Mouse (Mus musculus): Measurements from ENCODE around the gene Kif16b. TPM values are rescaled to one million over a fixed set of nuclear protein-coding genes. Genes with fewer than 3 reads are reported as not detected.

The Kif16b gene
- polyA plus RNA-seq, 1 experiment from 2014 or later = 10.5 TPM

DNA sequence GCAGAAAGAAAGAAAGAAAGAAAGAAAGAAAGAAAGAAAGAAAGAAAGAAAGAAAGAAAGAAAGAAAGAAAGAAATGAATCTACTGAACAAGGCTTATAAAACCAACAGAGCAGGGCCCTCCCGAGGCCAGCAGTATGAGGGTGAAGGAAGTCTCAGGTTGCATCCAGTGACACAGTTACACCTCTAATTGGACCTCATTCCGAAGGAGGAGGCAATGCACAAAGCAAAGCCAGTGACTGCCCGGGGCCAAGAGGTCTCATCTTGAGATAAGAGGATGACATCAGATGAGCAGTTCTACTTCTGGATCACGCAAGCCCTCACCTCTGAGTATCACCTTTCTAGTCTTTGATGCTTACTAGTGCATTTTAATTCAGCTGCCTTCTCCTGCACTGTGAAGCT, 20.2 kb downstream of the Kif16b start:
- no peak overlapping the region for H3K4me3 ChIP-seq (ENCODE audit: low read length)
- H3K4me1 ChIP-seq (replicated peaks; ENCODE audit: control insufficient read depth, insufficient read depth, low read length) = no peaks in the 10 kb centered on the region; the same call in 1 of the 2 replicates
- 34% methylated on average over 4 of the region's 4 CpGs for WGBS
- no peaks in the 10 kb centered on the region for H3K36me3 ChIP-seq (ENCODE audit: control insufficient read depth, insufficient read depth, low read length)
- H3K27ac ChIP-seq (ENCODE audit: low read length) = no peak overlapping the region
- H3K9me3 ChIP-seq (ENCODE audit: control insufficient read depth, low read length) = no peaks in the 10 kb centered on the region
- H3K9ac ChIP-seq (ENCODE audit: low read length) = no peak overlapping the region
- ATAC-seq (ENCODE audit: low read depth) = no peak
- H3K4me2 ChIP-seq (ENCODE audit: low read depth, low read length) = no peak overlapping the region
- H3K27me3 ChIP-seq (ENCODE audit: control insufficient read depth, insufficient read depth, low read depth, low read length) = no peaks in the 10 kb centered on the region

DNA sequence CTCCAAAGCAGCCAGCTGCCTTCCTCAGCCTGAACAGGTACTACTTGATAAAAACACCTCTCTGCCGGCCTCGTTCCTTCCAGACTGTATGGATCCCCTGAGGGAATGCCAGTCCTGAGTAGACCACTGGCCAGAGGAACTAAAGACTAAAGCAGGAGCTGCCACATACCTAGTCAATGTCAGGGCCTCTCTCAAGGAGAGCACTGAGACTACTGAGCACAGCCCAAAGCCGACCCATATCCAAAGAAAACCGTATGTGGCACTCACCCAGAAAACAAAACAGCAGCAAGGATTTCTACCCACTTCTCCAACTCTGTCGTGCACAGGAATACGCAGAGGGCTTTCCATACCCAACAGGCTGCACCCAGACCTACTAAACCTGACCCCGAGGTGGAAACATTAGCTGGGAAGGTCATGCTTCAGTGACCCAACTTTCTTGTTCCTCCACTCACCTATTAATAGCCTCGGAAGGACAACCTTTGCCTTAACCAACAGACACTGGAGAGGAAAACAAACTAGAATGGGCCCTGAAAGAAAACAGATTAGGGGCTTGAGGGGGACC, 22.0 kb downstream of the Kif16b start:
- Histone ChIP-seq H3K9me3 (ENCODE audit: control insufficient read depth, low read length) (no peaks in the 10 kb centered on the region), H3K9ac (ENCODE audit: low read length) (no peak overlapping the region), H3K4me3 (ENCODE audit: low read length) (no peak overlapping the region), H3K27ac (ENCODE audit: low read length) (no peak overlapping the region), H3K27me3 (ENCODE audit: control insufficient read depth, insufficient read depth, low read depth, low read length) (no peaks in the 10 kb centered on the region), H3K36me3 (ENCODE audit: control insufficient read depth, insufficient read depth, low read length) (no peaks in the 10 kb centered on the region), H3K4me1 (replicated peaks; ENCODE audit: control insufficient read depth, insufficient read depth, low read length) (no peaks in the 10 kb centered on the region; the same call in 1 of the 2 replicates), H3K4me2 (ENCODE audit: low read depth, low read length) (no peak overlapping the region)
- 70% methylated on average over 8 of the region's 8 CpGs for WGBS
- ATAC-seq (ENCODE audit: low read depth) = no peak

DNA sequence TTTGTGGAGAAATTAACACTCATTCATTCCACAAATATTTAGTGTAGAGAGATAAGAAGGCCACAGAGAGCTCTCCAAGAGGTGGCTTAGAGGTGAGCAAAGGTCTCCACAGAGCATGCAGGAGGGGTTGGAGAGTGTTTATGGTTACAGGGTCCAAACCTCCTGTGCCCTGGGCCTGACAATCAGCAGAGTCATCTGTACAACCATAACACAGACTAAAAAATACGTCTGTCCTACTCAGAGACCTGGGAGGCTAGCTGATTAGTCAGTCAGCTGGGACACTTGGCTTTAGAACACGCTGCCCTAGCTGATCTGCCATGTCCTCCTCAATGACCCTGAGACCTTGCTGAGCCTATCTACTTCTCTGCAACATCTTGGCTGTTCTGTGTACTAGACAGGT, 24.7 kb downstream of the Kif16b start:
- Histone ChIP-seq H3K27me3 (ENCODE audit: control insufficient read depth, insufficient read depth, low read depth, low read length) (no peaks in the 10 kb centered on the region), H3K4me2 (ENCODE audit: low read depth, low read length) (no peak overlapping the region), H3K27ac (ENCODE audit: low read length) (no peak overlapping the region), H3K4me1 (replicated peaks; ENCODE audit: control insufficient read depth, insufficient read depth, low read length) (no peaks in the 10 kb centered on the region; the same call in 1 of the 2 replicates), H3K9me3 (ENCODE audit: control insufficient read depth, low read length) (no peaks in the 10 kb centered on the region), H3K4me3 (ENCODE audit: low read length) (no peak overlapping the region), H3K36me3 (ENCODE audit: control insufficient read depth, insufficient read depth, low read length) (no peaks in the 10 kb centered on the region), H3K9ac (ENCODE audit: low read length) (no peak overlapping the region)
- no peak for ATAC-seq (ENCODE audit: low read depth)
- WGBS = 54% methylated on average over 2 of the region's 2 CpGs

DNA sequence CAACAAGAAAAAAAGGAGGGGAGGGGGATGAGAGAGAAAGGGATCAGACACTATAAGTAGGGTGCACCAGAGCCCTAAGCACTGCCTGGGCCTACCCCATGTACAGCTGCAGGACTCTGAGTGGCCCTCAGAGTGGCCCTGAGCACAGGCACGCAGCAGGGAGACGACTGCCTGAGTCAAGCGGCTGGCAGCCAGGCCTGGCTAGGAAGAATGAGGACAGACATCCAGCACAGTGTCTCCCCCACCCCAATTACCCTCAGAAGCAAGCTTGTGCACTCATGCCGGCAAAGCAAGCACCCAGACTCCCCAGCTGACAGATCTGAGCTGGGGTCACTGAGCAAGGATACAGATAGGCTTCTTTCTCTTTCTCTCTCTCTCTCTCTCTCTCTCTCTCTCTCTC, 25.4 kb downstream of the Kif16b start:
- ATAC-seq (ENCODE audit: low read depth) = no peak
- no peaks in the 10 kb centered on the region for H3K36me3 ChIP-seq (ENCODE audit: control insufficient read depth, insufficient read depth, low read length)
- no peak overlapping the region for H3K9ac ChIP-seq (ENCODE audit: low read length)
- no peaks in the 10 kb centered on the region for H3K27me3 ChIP-seq (ENCODE audit: control insufficient read depth, insufficient read depth, low read depth, low read length)
- 43% methylated on average over 4 of the region's 4 CpGs for WGBS
- H3K4me2 ChIP-seq (ENCODE audit: low read depth, low read length) = no peak overlapping the region
- H3K4me3 ChIP-seq (ENCODE audit: low read length) = no peak overlapping the region
- no peaks in the 10 kb centered on the region; the same call in 1 of the 2 replicates for H3K4me1 ChIP-seq (replicated peaks; ENCODE audit: control insufficient read depth, insufficient read depth, low read length)
- no peaks in the 10 kb centered on the region for H3K9me3 ChIP-seq (ENCODE audit: control insufficient read depth, low read length)
- no peak overlapping the region for H3K27ac ChIP-seq (ENCODE audit: low read length)

DNA sequence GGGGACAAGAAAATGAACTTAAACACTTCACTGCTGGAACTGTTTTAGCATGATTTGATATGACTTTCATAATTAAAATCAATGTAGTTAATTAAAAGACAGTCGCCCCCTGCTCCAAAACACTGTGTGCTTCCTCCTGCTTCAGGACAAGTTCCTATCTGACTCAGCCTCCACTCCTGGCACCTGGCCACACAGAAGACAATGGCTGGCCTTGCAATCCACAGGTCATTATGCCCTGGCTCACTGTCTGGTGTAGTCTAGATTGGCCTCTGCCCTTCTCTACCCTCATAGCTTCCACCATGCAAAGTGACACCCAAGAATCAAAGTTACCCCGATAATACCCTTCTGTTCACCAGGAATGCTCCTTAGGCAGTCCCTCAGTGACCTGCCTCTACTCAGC, 26.8 kb downstream of the Kif16b start:
- Histone ChIP-seq H3K36me3 (ENCODE audit: control insufficient read depth, insufficient read depth, low read length) (no peaks in the 10 kb centered on the region), H3K9ac (ENCODE audit: low read length) (no peak overlapping the region), H3K4me1 (replicated peaks; ENCODE audit: control insufficient read depth, insufficient read depth, low read length) (no peaks in the 10 kb centered on the region), H3K27ac (ENCODE audit: low read length) (no peak overlapping the region), H3K9me3 (ENCODE audit: control insufficient read depth, low read length) (no peaks in the 10 kb centered on the region), H3K4me2 (ENCODE audit: low read depth, low read length) (no peak overlapping the region), H3K27me3 (ENCODE audit: control insufficient read depth, insufficient read depth, low read depth, low read length) (no peaks in the 10 kb centered on the region), H3K4me3 (ENCODE audit: low read length) (no peak overlapping the region)
- ATAC-seq (ENCODE audit: low read depth) = no peak
- 77% methylated on average over 2 of the region's 2 CpGs for WGBS

DNA sequence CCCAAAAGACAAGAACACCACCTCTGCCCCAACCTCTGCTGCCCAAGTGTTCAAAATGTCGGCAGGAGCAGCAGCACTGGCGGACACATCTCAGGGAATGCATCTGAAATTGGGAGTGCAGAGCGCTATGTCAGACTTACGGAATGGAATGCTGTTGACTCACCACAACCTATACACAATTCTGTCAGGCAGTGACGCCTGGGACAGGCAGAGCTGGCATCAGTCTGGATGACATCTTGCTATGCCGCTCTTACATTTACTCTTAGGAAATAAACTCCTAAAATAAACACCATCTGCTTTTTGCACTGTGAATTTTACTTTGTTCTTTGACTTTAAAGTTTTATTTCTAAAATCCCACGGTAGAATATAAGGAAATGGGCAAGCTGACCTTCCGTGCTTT, 31.3 kb downstream of the Kif16b start:
- Histone ChIP-seq H3K27ac (ENCODE audit: low read length) (no peak overlapping the region), H3K4me3 (ENCODE audit: low read length) (no peak overlapping the region), H3K36me3 (ENCODE audit: control insufficient read depth, insufficient read depth, low read length) (no peaks in the 10 kb centered on the region), H3K9ac (ENCODE audit: low read length) (no peak overlapping the region), H3K27me3 (ENCODE audit: control insufficient read depth, insufficient read depth, low read depth, low read length) (no peaks in the 10 kb centered on the region), H3K4me1 (replicated peaks; ENCODE audit: control insufficient read depth, insufficient read depth, low read length) (no peaks in the 10 kb centered on the region), H3K4me2 (ENCODE audit: low read depth, low read length) (no peak overlapping the region), H3K9me3 (ENCODE audit: control insufficient read depth, low read length) (no peaks in the 10 kb centered on the region)
- 77% methylated on average over 8 of the region's 8 CpGs for WGBS
- no peak for ATAC-seq (ENCODE audit: low read depth)

DNA sequence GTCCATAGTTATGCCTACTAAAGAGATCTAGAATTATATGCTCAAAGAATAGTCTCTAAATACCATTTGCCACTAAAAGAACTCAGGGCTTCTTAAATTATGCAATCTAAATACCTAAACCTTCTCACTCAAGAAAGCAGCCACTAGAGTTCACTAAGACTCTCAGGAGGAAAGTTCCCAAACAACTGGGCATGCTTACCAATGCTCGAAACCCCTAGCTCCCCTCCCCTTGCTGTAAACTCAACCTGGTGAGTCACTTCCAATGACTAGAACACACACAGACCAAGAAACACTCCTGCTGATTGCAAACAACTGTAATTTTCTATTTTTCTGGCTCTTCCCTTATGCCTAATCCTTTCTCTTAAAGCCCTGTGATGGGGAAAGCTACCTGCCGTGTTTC, 33.9 kb downstream of the Kif16b start:
- Histone ChIP-seq H3K4me2 (ENCODE audit: low read depth, low read length) (no peak overlapping the region), H3K9me3 (ENCODE audit: control insufficient read depth, low read length) (no peaks in the 10 kb centered on the region), H3K36me3 (ENCODE audit: control insufficient read depth, insufficient read depth, low read length) (no peaks in the 10 kb centered on the region; the same call in 1 of the 2 replicates), H3K4me1 (replicated peaks; ENCODE audit: control insufficient read depth, insufficient read depth, low read length) (no peaks in the 10 kb centered on the region), H3K27me3 (ENCODE audit: control insufficient read depth, insufficient read depth, low read depth, low read length) (no peaks in the 10 kb centered on the region), H3K9ac (ENCODE audit: low read length) (no peak overlapping the region), H3K4me3 (ENCODE audit: low read length) (no peak overlapping the region), H3K27ac (ENCODE audit: low read length) (no peak overlapping the region)
- no peak for ATAC-seq (ENCODE audit: low read depth)
- 86% methylated on average over 2 of the region's 2 CpGs for WGBS

DNA sequence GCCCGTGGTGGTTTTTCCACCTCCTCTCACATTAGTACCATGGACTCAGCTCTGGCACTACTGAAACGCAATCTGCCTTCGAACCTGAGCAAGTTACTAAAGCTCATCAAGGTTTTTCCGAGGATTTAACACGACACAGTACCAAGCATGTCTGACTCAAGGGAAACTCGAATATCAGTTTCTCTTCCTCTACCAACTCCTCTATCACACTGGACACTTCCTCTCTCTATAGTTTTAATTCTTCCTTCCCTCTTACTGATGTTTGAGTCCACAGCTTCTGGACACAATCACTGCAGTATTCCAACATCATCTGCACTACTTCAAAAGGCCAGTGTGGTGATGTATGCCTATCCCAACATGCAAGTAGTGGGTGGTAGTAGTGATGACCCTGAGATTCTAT, 40.3 kb downstream of the Kif16b start:
- Histone ChIP-seq H3K36me3 (ENCODE audit: control insufficient read depth, insufficient read depth, low read length) (no peaks in the 10 kb centered on the region; the same call in 1 of the 2 replicates), H3K27ac (ENCODE audit: low read length) (no peak overlapping the region), H3K4me2 (ENCODE audit: low read depth, low read length) (no peak overlapping the region), H3K27me3 (ENCODE audit: control insufficient read depth, insufficient read depth, low read depth, low read length) (no peaks in the 10 kb centered on the region), H3K9ac (ENCODE audit: low read length) (no peak overlapping the region), H3K9me3 (ENCODE audit: control insufficient read depth, low read length) (no peaks in the 10 kb centered on the region), H3K4me3 (ENCODE audit: low read length) (no peak overlapping the region), H3K4me1 (replicated peaks; ENCODE audit: control insufficient read depth, insufficient read depth, low read length) (no peaks in the 10 kb centered on the region)
- ATAC-seq (ENCODE audit: low read depth) = no peak
- WGBS = 78% methylated on average over 6 of the region's 6 CpGs

DNA sequence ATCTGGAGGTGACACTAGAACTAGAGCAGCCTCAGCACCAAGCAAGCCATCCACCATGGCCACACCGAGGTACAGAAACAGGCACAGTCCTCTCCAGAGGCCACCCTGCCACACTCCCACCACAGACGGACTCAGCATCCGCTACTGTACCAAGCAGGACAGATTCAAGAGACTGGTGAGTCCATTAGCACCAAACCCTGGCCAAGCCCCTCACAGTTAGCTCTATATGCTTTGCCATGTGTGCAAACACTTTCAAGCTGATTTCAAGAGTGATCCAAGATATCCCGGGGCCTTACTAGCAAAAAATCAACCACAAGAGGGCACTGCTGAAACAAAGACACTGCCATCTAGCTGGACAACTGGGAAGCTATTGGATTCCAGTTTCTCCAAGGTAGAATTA, 41.9 kb downstream of the Kif16b start:
- H3K4me2 ChIP-seq (ENCODE audit: low read depth, low read length) = no peak overlapping the region
- no peaks in the 10 kb centered on the region for H3K27me3 ChIP-seq (ENCODE audit: control insufficient read depth, insufficient read depth, low read depth, low read length)
- no peak overlapping the region for H3K4me3 ChIP-seq (ENCODE audit: low read length)
- no peak overlapping the region for H3K9ac ChIP-seq (ENCODE audit: low read length)
- H3K9me3 ChIP-seq (ENCODE audit: control insufficient read depth, low read length) = no peaks in the 10 kb centered on the region
- H3K36me3 ChIP-seq (ENCODE audit: control insufficient read depth, insufficient read depth, low read length) = no peaks in the 10 kb centered on the region; the same call in 1 of the 2 replicates
- no peak overlapping the region for H3K27ac ChIP-seq (ENCODE audit: low read length)
- ATAC-seq (ENCODE audit: low read depth) = peak; percentile 81
- H3K4me1 ChIP-seq (replicated peaks; ENCODE audit: control insufficient read depth, insufficient read depth, low read length) = no peaks in the 10 kb centered on the region
- WGBS = 46% methylated on average over 4 of the region's 4 CpGs

DNA sequence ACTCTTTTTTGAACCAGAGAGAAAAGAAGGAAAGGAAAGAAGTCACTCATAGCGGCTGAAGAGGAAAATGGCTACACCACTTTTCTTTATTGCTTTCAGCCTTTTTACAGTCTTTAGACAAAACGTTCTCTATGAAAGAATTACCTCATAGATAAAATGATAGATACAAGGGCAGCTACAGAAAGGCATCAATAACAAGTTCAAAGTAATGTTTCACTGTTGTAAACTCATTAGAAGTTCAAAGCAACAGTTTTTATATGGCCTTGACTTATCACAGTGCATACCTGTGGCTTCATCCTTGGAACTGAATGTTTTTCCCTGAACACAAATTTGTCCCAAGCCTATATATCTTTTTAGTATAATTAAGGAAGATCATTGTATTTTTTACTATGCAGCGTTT, 62.6 kb downstream of the Kif16b start:
- Histone ChIP-seq H3K9ac (ENCODE audit: low read length) (no peak overlapping the region), H3K9me3 (ENCODE audit: control insufficient read depth, low read length) (no peaks in the 10 kb centered on the region), H3K4me3 (ENCODE audit: low read length) (no peak overlapping the region), H3K4me2 (ENCODE audit: low read depth, low read length) (no peak overlapping the region), H3K4me1 (replicated peaks; ENCODE audit: control insufficient read depth, insufficient read depth, low read length) (peaks cover 8% of the 10 kb centered on the region; the same call in 1 of the 2 replicates), H3K27me3 (ENCODE audit: control insufficient read depth, insufficient read depth, low read depth, low read length) (no peaks in the 10 kb centered on the region), H3K27ac (ENCODE audit: low read length) (peak overlapping the region; percentile 79), H3K36me3 (ENCODE audit: control insufficient read depth, insufficient read depth, low read length) (0 out of 2 replicates have a peak, but pooled peaks cover 1% of the 10 kb centered on the region)
- 48% methylated on average over 3 of the region's 3 CpGs for WGBS
- no peak for ATAC-seq (ENCODE audit: low read depth)
